Mouse (Mus musculus) liver (tissue): ENCODE results near the gene Spin2d.
"Not testable (repeated sequence)": the region's sequence is repeated elsewhere in the genome, so short reads cannot be mapped to it uniquely, and the experiment has no call there.

Experiments used
- DNase-seq: peaks from one replicate; pipeline ENCODE4 v3.0.0-alpha.2; 2020; ENCODE audit warnings: mixed read lengths

Gene Spin2d

DNA sequence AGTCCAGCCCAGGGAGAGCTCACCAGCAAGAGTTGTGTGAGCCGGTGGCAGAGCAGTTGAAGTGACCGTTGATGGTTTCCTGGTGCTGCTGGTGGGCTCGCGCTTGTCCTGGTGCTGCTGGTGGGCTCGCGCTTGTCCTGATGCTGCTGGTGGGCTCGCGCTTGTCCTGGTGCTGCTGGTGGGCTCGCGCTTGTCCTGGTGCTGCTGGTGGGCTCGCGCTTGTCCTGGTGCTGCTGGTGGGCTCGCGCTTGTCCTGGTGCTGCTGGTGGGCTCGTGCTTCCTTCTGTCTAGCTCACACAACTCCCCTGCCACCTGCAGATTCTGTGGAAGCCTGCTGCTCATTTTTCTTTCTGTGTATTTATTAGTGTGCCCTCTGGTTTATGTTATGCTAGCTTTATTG, at the start of gene Spin2d:
Gene Spin2d, minus strand, starts transcription at position 101 of the 400 bp plus-strand sequence.
- DNase-seq, result not testable (repeated sequence)

DNA sequence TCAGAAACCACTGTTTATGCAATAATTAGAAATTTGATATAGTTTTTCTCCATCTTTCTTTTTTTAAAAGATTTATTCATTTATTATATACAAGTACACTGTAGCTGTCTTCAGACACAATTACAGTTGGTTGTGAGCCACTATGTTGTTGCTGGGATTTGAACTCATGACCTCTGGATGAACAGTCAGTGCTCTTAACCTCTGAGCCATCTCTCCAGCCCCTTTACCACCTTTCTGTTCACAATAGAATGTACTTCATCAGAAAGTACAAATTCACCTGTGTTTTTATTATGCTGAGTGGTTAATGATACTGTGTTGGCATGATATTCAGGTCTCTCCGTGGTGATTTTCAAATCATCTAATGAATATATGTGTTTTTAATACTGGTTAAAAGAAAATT, 48.6 kb upstream of the Spin2d start:
- no peak for DNase-seq

DNA sequence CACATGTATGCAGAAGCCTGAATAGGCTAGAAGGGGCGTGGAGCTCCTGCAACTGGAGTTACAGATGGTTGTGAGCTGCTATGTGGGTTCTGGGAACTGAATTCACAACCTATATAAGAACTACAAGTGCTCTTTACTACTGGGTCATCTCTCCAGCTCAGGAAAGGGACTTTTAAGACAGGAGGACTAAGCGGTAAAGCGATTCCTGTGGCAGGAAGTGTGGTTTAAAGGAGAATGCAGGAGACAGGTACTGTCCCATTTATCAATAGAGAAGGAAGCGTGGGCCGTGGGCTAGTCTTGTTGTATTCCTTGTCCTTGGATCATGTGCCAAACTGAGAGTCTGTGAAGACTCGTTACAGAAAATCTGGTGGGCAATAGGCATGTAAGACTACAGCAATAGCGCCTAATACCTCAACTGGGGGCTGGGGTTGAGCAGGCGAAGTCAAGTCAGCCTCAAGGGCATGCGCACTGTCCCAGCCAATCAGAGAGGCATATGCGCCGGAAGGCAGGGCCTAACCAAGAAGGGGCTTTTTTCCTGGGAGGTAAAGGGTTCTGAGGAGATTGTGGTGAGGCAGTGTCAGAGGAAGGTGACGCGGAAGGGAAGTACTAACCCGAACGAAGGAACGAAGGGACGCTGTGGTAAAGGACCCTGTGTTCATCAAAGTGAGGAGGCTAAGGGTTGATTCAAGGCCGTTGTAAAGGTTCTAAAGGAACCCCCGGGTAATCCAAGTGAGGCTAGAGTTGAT, 37.2 kb upstream of the Spin2d start, which contains the start of gene Xlr4b:
Gene Xlr4b, plus strand, starts transcription at position 515 of the 746 bp plus-strand sequence.
- not testable (repeated sequence) for DNase-seq

DNA sequence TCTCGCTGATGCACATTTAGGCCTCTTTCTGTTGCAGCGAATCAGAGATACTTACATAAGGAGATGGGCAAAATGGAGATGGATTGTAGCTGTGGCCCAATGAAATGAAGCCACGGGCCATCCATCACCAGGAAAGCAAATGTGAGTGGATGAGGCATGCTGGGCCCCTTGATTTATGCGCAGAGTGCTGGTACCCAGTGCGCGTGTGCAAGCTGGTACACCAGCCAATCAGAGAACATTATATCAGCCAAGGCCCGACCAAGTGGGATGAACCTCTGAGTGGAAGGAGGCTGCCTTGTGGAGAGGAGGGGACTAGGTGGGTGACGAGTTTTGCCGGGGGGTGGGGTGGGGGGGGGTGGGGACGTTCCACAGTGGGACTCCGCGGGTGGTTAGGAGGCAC, 15.1 kb upstream of the Spin2d start, which contains the start of gene Xlr3b:
Gene Xlr3b, plus strand, starts transcription at position 274 of the 400 bp plus-strand sequence.
- DNase-seq, result not testable (repeated sequence)

DNA sequence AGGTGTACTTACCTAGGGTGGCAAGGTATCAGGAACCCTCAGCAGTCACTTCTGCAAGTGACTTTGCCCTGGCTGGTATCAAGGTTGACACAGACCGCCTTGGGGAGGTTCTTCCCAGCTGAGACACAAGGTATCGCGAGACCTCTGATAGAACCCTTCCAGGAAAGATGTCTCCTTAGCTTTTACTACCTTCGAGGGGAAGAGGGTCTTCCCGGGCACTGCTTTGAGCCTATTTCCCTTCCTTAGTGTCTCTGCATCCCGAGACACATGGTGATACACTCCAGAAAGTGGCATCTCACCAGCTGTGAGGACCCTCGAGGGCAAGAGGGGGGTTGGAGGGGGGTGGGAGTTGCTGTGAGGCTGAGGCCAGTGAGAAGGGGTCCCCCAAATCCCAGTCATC, 27.4 kb downstream of the Spin2d start, which contains the start of gene DXBay18:
Gene DXBay18, minus strand, starts transcription at position 101 of the 400 bp plus-strand sequence.
- DNase-seq, result not testable (repeated sequence)

DNA sequence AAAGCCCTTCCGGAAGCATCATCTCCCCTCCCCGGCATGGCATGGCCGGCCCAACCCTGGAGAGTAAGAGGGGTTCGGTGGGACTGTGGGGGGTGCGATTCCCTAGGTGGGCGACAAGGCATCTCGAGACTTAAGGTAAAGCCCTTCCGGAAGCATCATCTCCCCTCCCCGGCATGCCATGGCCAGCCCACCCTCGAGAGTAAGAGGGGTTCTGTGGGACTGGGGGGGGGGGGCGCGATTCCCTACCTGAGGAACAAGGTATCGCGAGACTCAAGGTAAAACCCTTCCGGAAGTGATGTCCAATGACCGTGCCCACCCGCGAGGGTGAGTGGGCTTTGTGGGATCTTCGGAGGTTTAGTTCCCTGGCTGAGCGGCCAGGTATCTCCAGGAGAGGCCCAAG, 28.3 kb downstream of the Spin2d start, which contains the start of gene Xlr5b:
Gene Xlr5b, plus strand, starts transcription at position 301 of the 400 bp plus-strand sequence.
- not testable (repeated sequence) for DNase-seq

DNA sequence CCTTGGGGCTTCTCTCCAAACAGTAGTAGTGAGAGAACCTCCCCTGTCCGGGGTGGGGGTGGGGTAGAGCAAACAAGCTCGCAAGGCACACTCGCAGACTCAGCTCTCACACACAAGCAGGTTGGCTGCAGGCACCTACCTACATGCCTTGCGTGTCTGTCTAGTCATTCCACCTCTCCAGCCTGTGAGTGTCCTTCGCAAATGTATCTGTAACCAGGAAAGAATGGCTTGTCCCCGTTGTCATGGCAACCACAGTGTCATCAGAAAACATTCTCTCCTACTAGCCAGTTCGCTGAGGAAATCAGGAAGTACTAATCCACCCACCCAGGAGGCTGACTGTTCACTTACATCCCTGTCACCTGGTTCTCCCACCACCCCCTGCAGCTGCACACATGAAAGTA, 33.6 kb downstream of the Spin2d start:
- DNase-seq, result not testable (repeated sequence)
